Mouse (Mus musculus) stomach, embryonic 14.5 days (tissue): ENCODE measurements around the gene Gtf2ird2. TPM values are rescaled to one million over a fixed set of nuclear protein-coding genes. Genes with fewer than 3 reads are reported as not detected.

Experiments used
- ATAC-seq: fragments of 200-750 bp; cut with Nextera tagmentation; 2 replicates; pipeline ENCODE4 v1.8.0; 2017; ENCODE audit warnings: low read depth, moderate TSS enrichment; ENCODE audit not compliant: insufficient number of reproducible peaks, insufficient read depth, low FRiP score
- H3K27ac ChIP-seq: fragments of 300-500 bp; sonication (generic); 2 replicates; pipeline ENCODE4 v1.5.1; 2014; ENCODE audit warnings: mild to moderate bottlenecking, low read length, moderate library complexity, mixed read lengths
- H3K27me3 ChIP-seq: fragments of 300-500 bp; sonication (generic); 2 replicates; pipeline ENCODE4 v1.6.1; 2014; ENCODE audit warnings: low read length, control low read depth, mixed read lengths; ENCODE audit not compliant: control insufficient read depth, insufficient read depth
- H3K36me3 ChIP-seq: fragments of 300-500 bp; sonication (generic); 2 replicates; pipeline ENCODE4 v1.6.1; 2014; ENCODE audit warnings: mild to moderate bottlenecking, control low read depth, low read length, moderate library complexity, mixed read lengths; ENCODE audit not compliant: control insufficient read depth, insufficient read depth
- H3K4me1 ChIP-seq: fragments of 300-500 bp; sonication (generic); 2 replicates; pipeline ENCODE4 v1.6.1; 2014; ENCODE audit warnings: low read length, control low read depth, mixed read lengths; ENCODE audit not compliant: control insufficient read depth, insufficient read depth
- H3K4me2 ChIP-seq: fragments of 300-500 bp; sonication (generic); replicated peaks from 2 replicates; pipeline ENCODE4 v1.6.1; 2014; ENCODE audit warnings: low read depth, low read length, control low read depth
- H3K4me3 ChIP-seq: fragments of 300-500 bp; sonication (generic); 2 replicates; pipeline ENCODE4 v1.5.1; 2014; ENCODE audit warnings: low read depth, low read length, control low read depth
- H3K9ac ChIP-seq: fragments of 300-500 bp; sonication (generic); replicated peaks from 2 replicates; pipeline ENCODE4 v1.6.1; 2014; ENCODE audit warnings: low read depth, mild to moderate bottlenecking, control low read depth, low read length, moderate library complexity, mixed read lengths
- H3K9me3 ChIP-seq: fragments of 300-500 bp; sonication (generic); 2 replicates; pipeline ENCODE4 v1.6.1; 2016; ENCODE audit warnings: low read depth, low read length, control low read depth; ENCODE audit not compliant: control insufficient read depth
- WGBS: fragments of 180-500 bp; shearing (Covaris S2); extraction: QIAGEN DNeasy Blood & Tissue Kit; methylation state at CpG from one replicate; pipeline ENCODE4 v1.1.7; 2014; 5-methylcytosine and 5-hydroxymethylcytosine counted together
- polyA plus RNA-seq: library from polyadenylated mRNA; unstranded; fragments of >200 nt; fragmentation: Nextera tagmentation; extraction: Ambion mirVana; gene quantifications from 2 replicates; pipeline ENCODE4 v1.2.1, GENCODE M21; 2014

The Gtf2ird2 gene
- polyA plus RNA-seq, 1 experiment from 2014 or later, result 10.1 TPM

- Histone ChIP-seq H3K27me3 (no peaks in the 10 kb centered on the region), H3K4me1 (no peaks in the 10 kb centered on the region), H3K36me3 (peaks cover 27% of the 10 kb centered on the region), H3K4me3 (no peak overlapping the region), H3K4me2 (no peak overlapping the region), H3K27ac (no peak overlapping the region), H3K9ac (no peak overlapping the region), H3K9me3 (no peaks in the 10 kb centered on the region)
- WGBS, result 91% methylated on average over 4 of the region's 4 CpGs
- no peak for ATAC-seq
These were observed 35.7 kb upstream of the Gtf2ird2 start for GRCm38 (mm10) chr5:134148153-134148552.

GRCm38 (mm10) chr5:134151895-134152294 is 31.9 kb upstream of the Gtf2ird2 start:
- H3K27ac ChIP-seq, result no peak overlapping the region
- H3K4me1 ChIP-seq, result no peaks in the 10 kb centered on the region
- 76% methylated on average over 11 of the region's 11 CpGs for WGBS
- peaks cover 46% of the 10 kb centered on the region for H3K36me3 ChIP-seq
- no peaks in the 10 kb centered on the region for H3K27me3 ChIP-seq
- no peak overlapping the region for H3K4me3 ChIP-seq
- no peak overlapping the region for H3K9ac ChIP-seq
- no peak for ATAC-seq
- no peaks in the 10 kb centered on the region for H3K9me3 ChIP-seq
- no peak overlapping the region for H3K4me2 ChIP-seq

- no peaks in the 10 kb centered on the region for H3K9me3 ChIP-seq
- H3K36me3 ChIP-seq, result peaks cover 41% of the 10 kb centered on the region
- H3K4me1 ChIP-seq, result no peaks in the 10 kb centered on the region
- H3K27ac ChIP-seq, result no peak overlapping the region
- WGBS, result 87% methylated on average over 7 of the region's 7 CpGs
- no peaks in the 10 kb centered on the region for H3K27me3 ChIP-seq
- no peak for ATAC-seq
- H3K9ac ChIP-seq, result no peak overlapping the region
- H3K4me2 ChIP-seq, result no peak overlapping the region
- H3K4me3 ChIP-seq, result no peak overlapping the region
These were observed 27.8 kb upstream of the Gtf2ird2 start for GRCm38 (mm10) chr5:134155916-134156466.

- H3K4me3 ChIP-seq, result no peak overlapping the region
- no peak overlapping the region for H3K9ac ChIP-seq
- peaks cover 35% of the 10 kb centered on the region for H3K36me3 ChIP-seq
- WGBS, result 72% methylated on average over 5 of the region's 5 CpGs
- no peak for ATAC-seq
- H3K4me1 ChIP-seq, result no peaks in the 10 kb centered on the region
- H3K27me3 ChIP-seq, result no peaks in the 10 kb centered on the region
- H3K27ac ChIP-seq, result no peak overlapping the region
- H3K9me3 ChIP-seq, result no peaks in the 10 kb centered on the region
- H3K4me2 ChIP-seq, result no peak overlapping the region
These were observed 19.1 kb upstream of the Gtf2ird2 start for GRCm38 (mm10) chr5:134164688-134165087.

DNA sequence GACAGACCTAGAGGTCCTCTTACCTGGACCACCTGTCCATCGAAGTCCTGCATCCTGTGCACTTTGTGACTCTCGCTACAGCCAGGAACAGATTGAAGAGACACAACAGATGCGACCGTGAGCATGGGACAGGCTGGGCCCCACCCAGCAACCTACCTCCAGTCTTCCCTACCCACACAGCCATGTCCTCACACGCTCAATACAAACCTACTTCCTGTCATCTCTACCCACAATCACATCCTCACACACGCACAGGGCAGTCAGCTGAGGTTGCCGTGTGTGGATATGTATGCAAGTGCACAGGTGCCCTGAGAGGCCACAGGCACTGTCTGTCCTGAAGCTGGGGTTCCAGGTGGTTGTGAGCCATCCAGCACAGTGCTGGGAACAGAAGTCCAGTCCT is 17.2 kb upstream of the Gtf2ird2 start:
- no peak for ATAC-seq
- no peaks in the 10 kb centered on the region for H3K27me3 ChIP-seq
- H3K4me1 ChIP-seq, result no peaks in the 10 kb centered on the region
- no peak overlapping the region for H3K4me2 ChIP-seq
- WGBS, result 90% methylated on average over 7 of the region's 7 CpGs
- no peak overlapping the region for H3K4me3 ChIP-seq
- no peaks in the 10 kb centered on the region for H3K9me3 ChIP-seq
- H3K9ac ChIP-seq, result no peak overlapping the region
- peaks cover 31% of the 10 kb centered on the region; the same call in 1 of the 2 replicates for H3K36me3 ChIP-seq
- H3K27ac ChIP-seq, result no peak overlapping the region

DNA sequence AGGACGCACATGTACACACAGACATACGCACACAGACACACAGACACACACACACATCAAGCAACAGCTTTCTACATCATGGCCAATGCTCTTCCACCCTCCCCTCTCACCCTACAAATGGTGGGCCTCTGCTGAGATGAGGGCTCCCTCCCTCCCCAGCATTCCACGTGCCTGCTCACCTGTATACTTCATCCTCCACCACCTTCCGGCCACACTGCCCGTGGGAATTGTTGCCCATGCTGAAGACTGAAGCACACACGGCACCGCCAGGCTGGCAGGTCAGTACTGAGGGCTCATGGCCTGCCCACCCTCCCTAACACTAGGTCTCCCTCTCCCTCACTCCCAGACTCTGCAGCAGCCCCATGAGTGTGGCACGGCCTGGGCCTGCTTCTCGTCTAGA is 15.8 kb upstream of the Gtf2ird2 start:
- peaks cover 21% of the 10 kb centered on the region; the same call in 1 of the 2 replicates for H3K36me3 ChIP-seq
- no peaks in the 10 kb centered on the region for H3K9me3 ChIP-seq
- no peaks in the 10 kb centered on the region for H3K27me3 ChIP-seq
- H3K4me1 ChIP-seq, result no peaks in the 10 kb centered on the region
- H3K4me2 ChIP-seq, result no peak overlapping the region
- ATAC-seq, result no peak
- H3K27ac ChIP-seq, result no peak overlapping the region
- no peak overlapping the region for H3K4me3 ChIP-seq
- H3K9ac ChIP-seq, result no peak overlapping the region
- 89% methylated on average over 9 of the region's 9 CpGs for WGBS

GRCm38 (mm10) chr5:134169231-134169630 is 14.6 kb upstream of the Gtf2ird2 start:
- Histone ChIP-seq H3K36me3 (peaks cover 12% of the 10 kb centered on the region; the same call in 1 of the 2 replicates), H3K9ac (no peak overlapping the region), H3K4me1 (no peaks in the 10 kb centered on the region), H3K4me3 (no peak overlapping the region), H3K27ac (no peak overlapping the region), H3K27me3 (no peaks in the 10 kb centered on the region), H3K9me3 (no peaks in the 10 kb centered on the region), H3K4me2 (no peak overlapping the region)
- WGBS, result 91% methylated on average over 10 of the region's 10 CpGs
- ATAC-seq, result no peak

GRCm38 (mm10) chr5:134170167-134170566 is 13.7 kb upstream of the Gtf2ird2 start:
- no peak for ATAC-seq
- Histone ChIP-seq H3K4me2 (no peak overlapping the region), H3K4me1 (peaks cover 2% of the 10 kb centered on the region; the same call in 1 of the 2 replicates), H3K9me3 (no peaks in the 10 kb centered on the region), H3K27me3 (no peaks in the 10 kb centered on the region), H3K27ac (no peak overlapping the region), H3K36me3 (peaks cover 10% of the 10 kb centered on the region; the same call in 1 of the 2 replicates), H3K4me3 (no peak overlapping the region), H3K9ac (no peak overlapping the region)
- WGBS, result 91% methylated on average over 8 of the region's 8 CpGs

- H3K27me3 ChIP-seq, result no peaks in the 10 kb centered on the region
- 37% methylated on average over 4 of the region's 4 CpGs for WGBS
- H3K4me2 ChIP-seq, result no peak overlapping the region
- peaks cover 8% of the 10 kb centered on the region; the same call in 1 of the 2 replicates for H3K4me1 ChIP-seq
- no peak overlapping the region for H3K27ac ChIP-seq
- peaks cover 5% of the 10 kb centered on the region; the same call in 1 of the 2 replicates for H3K36me3 ChIP-seq
- no peak overlapping the region for H3K9ac ChIP-seq
- no peaks in the 10 kb centered on the region for H3K9me3 ChIP-seq
- no peak for ATAC-seq
- H3K4me3 ChIP-seq, result no peak overlapping the region
These were observed 10.6 kb upstream of the Gtf2ird2 start for GRCm38 (mm10) chr5:134173206-134173605.
